Mouse (Mus musculus): Measurements from ENCODE around the gene Pde3a.

DNA sequence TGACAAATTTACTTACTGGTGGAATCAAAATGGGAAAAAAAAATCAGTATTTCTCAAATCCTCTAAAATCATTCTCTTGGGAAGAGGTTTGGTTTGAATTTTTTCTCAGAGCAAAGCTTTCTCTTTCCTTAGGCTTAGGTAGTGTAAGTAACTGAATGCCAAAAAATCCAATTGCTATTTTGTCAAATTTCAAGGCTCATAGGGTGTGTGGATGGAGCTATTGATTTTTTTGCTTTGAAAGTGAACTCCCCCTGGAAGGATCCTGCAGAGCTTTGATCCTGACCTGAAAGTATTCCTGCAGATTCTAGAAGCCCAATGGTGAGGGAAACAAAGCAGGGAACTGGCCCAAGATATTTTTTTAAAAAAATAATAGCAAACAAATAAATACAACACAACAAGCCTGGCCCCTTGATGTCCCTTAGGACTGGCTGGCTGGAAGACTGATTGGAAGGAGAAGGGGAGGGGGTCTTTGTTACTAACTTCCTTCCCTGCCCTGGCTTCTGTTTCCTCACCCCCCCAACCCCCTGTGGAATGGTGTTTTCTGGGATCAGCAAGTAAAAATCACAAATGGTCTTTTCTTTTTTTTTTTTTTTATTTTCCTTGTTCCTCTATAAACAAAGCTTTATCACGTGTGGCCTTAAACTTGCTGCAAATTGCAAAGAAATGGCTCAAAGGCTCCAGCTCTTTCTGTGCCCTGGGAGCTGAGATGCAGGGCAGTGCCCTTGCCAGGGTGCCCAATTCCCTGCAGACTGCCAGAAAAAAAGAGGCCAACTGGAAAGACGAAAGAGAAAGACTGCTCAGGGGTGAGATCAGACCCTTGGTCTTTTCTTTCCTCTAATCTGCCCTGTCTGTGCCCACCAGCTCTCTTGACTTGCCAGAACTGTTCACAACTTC, 274.9 kb downstream of the Pde3a start, which contains the start of gene Slco1c1:
- TF ChIP-seq CTCF (IDR thresholded peaks at IDR 0.05; ENCODE audit: low read depth) = no peak
- TF ChIP-seq EP300 (optimal IDR thresholded peaks at IDR 0.05) = no peak

Measured in stomach, postnatal 0 days (tissue).